Mouse (Mus musculus): ENCODE measurements around the gene Nsmce3. TPM values are rescaled to one million over a fixed set of nuclear protein-coding genes. Genes with fewer than 3 reads are reported as not detected.

Gene Nsmce3
- polyA plus RNA-seq, 1 experiment = 3.3 TPM

- H3K27me3 ChIP-seq (ENCODE audit: control insufficient read depth, insufficient read depth, low read length) = no peaks in the 10 kb centered on the region
- TF ChIP-seq POLR2A (IDR thresholded peaks at IDR 0.05; ENCODE audit: low read depth, low read length) (no peak), CTCF (IDR thresholded peaks at IDR 0.05; ENCODE audit: extremely low read depth, insufficient read length, insufficient replicate concordance, low read depth, low read length) (no peak)
- 38% methylated on average over 5 of the region's 5 CpGs for WGBS
Measured at GRCm38 (mm10) chr7:64830214-64830995, 42.4 kb downstream of the Nsmce3 start.

GRCm38 (mm10) chr7:64821081-64821480 lies 51.7 kb downstream of the Nsmce3 start:
- Histone ChIP-seq H3K27me3 (ENCODE audit: control insufficient read depth, insufficient read depth, low read length) (no peaks in the 10 kb centered on the region), H3K27ac (ENCODE audit: insufficient read depth, low read depth, low read length) (no peak overlapping the region), H3K4me3 (ENCODE audit: low read depth, low read length) (no peak overlapping the region), H3K36me3 (ENCODE audit: control insufficient read depth, insufficient read depth, low read length) (no peaks in the 10 kb centered on the region), H3K4me1 (ENCODE audit: control insufficient read depth, insufficient read depth, insufficient read length, low read length) (no peaks in the 10 kb centered on the region)
- no peak for TF ChIP-seq CTCF (IDR thresholded peaks at IDR 0.05; ENCODE audit: extremely low read depth, insufficient read length, insufficient replicate concordance, low read depth, low read length)
- TF ChIP-seq POLR2A (IDR thresholded peaks at IDR 0.05; ENCODE audit: low read depth, low read length) = no peak
- WGBS = 75% methylated on average over 5 of the region's 5 CpGs

More at GRCm38 (mm10) chr7:64830214-64830995, 42.4 kb downstream of the Nsmce3 start:
- Histone ChIP-seq H3K27ac (ENCODE audit: insufficient read depth, low read depth, low read length) (no peak overlapping the region), H3K36me3 (ENCODE audit: control insufficient read depth, insufficient read depth, low read length) (no peaks in the 10 kb centered on the region), H3K4me3 (ENCODE audit: low read depth, low read length) (no peak overlapping the region), H3K4me1 (ENCODE audit: control insufficient read depth, insufficient read depth, insufficient read length, low read length) (no peaks in the 10 kb centered on the region)

GRCm38 (mm10) chr7:64819683-64820082 lies 53.1 kb downstream of the Nsmce3 start:
- no peak overlapping the region for H3K27ac ChIP-seq (ENCODE audit: insufficient read depth, low read depth, low read length)
- H3K27me3 ChIP-seq (ENCODE audit: control insufficient read depth, insufficient read depth, low read length) = no peaks in the 10 kb centered on the region
- no peaks in the 10 kb centered on the region for H3K4me1 ChIP-seq (ENCODE audit: control insufficient read depth, insufficient read depth, insufficient read length, low read length)
- 77% methylated on average over 9 of the region's 9 CpGs for WGBS
- H3K4me3 ChIP-seq (ENCODE audit: low read depth, low read length) = no peak overlapping the region
- H3K36me3 ChIP-seq (ENCODE audit: control insufficient read depth, insufficient read depth, low read length) = no peaks in the 10 kb centered on the region
- TF ChIP-seq POLR2A (IDR thresholded peaks at IDR 0.05; ENCODE audit: low read depth, low read length) (no peak), CTCF (IDR thresholded peaks at IDR 0.05; ENCODE audit: extremely low read depth, insufficient read length, insufficient replicate concordance, low read depth, low read length) (no peak)

All from small intestine, adult 2 months (tissue).